Mouse (Mus musculus): Measurements from ENCODE around the gene Anks1b. TPM values are rescaled to one million over a fixed set of nuclear protein-coding genes. Genes with fewer than 3 reads are reported as not detected.

Gene Anks1b
- total and polyA plus RNA-seq, 3 experiments = not detected

DNA sequence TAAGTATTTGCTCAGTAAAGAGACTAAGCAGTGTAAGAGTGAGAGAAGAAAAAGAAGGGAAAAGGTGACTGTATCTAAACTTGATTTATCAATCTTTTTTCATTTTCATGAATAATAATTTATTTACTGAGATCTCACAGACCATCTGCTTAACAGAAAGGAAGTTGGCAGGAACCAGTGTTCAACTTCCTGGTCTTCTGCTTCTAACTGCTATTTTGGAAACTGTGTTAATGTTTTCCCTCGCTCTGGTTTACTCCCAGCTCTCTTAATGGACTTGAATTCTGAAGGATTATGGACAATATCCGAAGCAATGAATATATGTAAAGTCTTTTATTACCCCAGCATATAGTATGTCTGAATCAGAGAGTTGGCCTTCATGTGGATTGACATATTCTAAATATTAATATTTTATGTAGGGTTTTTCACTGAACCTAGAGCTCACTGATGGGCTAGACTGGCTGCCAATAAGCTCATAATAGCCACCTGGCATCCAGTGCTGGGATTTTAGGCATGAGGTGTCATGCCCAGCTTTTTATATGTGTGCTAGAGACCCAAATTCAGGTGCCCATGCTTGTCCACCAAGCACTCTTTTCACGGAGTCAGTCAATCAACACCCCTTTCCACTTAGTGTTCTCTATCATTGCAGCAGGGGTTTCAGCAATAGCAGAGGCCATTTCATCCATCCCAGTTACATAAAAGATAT lies 349.6 kb downstream of the Anks1b start:
- H3K9ac ChIP-seq (ENCODE audit: control insufficient read depth, low read depth, low read length, poor library complexity, severe bottlenecking) = no peak overlapping the region

GRCm38 (mm10) chr10:90235273-90235672 lies 362.0 kb downstream of the Anks1b start:
- H3K9ac ChIP-seq (ENCODE audit: control insufficient read depth, low read depth, low read length, poor library complexity, severe bottlenecking) = no peak overlapping the region
- TF ChIP-seq CTCF (IDR thresholded peaks at IDR 0.05 in 2 of 3, conservative IDR thresholded peaks at IDR 0.05 in 1 of 3; ENCODE audit: control insufficient read depth in 1 of 3, insufficient read depth in 1 of 3, low read depth in 2 of 3, low read length in 3 of 3, poor library complexity in 1 of 3, severe bottlenecking in 1 of 3) (peak in 2 of 3 experiments; percentile 5 to 30; a peak in 2 of 6 replicates), SMC3 (IDR thresholded peaks at IDR 0.05; ENCODE audit: low read depth, low read length) (peak; percentile 26; the same call in 1 of the 2 replicates), RAD21 (IDR thresholded peaks at IDR 0.05; ENCODE audit: low read depth, low read length) (peak; percentile 14), MYC (IDR thresholded peaks at IDR 0.05; ENCODE audit: low read depth, low read length) (no peak), POLR2A (IDR thresholded peaks at IDR 0.05; ENCODE audit: control insufficient read depth in 1 of 2, insufficient read depth in 1 of 2, low read depth in 1 of 2, low read length in 2 of 2, poor library complexity in 1 of 2) (no peak), ZC3H11A (IDR thresholded peaks at IDR 0.05; ENCODE audit: low read depth, low read length) (no peak)
- no peak overlapping the region for H3K27ac ChIP-seq (ENCODE audit: control insufficient read depth, low read depth, low read length)
- no peak overlapping the region for H3K4me3 ChIP-seq (ENCODE audit: control insufficient read depth in 1 of 2, insufficient read depth in 1 of 2, low read depth in 2 of 2, low read length in 2 of 2)
- H3K27me3 ChIP-seq (ENCODE audit: control insufficient read depth in 1 of 2, insufficient read depth in 2 of 2, low read length in 2 of 2) = no peaks in the 10 kb centered on the region
- no peaks in the 10 kb centered on the region for H3K4me1 ChIP-seq (ENCODE audit: control insufficient read depth in 1 of 2, insufficient read depth in 2 of 2, low read length in 2 of 2)
- H3K36me3 ChIP-seq (ENCODE audit: control insufficient read depth in 1 of 2, insufficient read depth in 2 of 2, low read length in 2 of 2) = no peaks in the 10 kb centered on the region
- H3K9me3 ChIP-seq (replicated peaks; ENCODE audit: insufficient read depth, low read length) = no peaks in the 10 kb centered on the region
- DNase-seq (ENCODE audit: low read depth, low spot score) = peak; percentile 3
- H3K79me2 ChIP-seq (ENCODE audit: control insufficient read depth, insufficient read depth, low read length, poor library complexity) = no peaks in the 10 kb centered on the region

More for the DNA sequence above, 349.6 kb downstream of the Anks1b start:
- Histone ChIP-seq H3K9me3 (replicated peaks; ENCODE audit: insufficient read depth, low read length) (no peaks in the 10 kb centered on the region), H3K79me2 (ENCODE audit: control insufficient read depth, insufficient read depth, low read length, poor library complexity) (no peaks in the 10 kb centered on the region), H3K4me1 (ENCODE audit: control insufficient read depth in 1 of 2, insufficient read depth in 2 of 2, low read length in 2 of 2) (no peaks in the 10 kb centered on the region), H3K4me3 (ENCODE audit: control insufficient read depth in 1 of 2, insufficient read depth in 1 of 2, low read depth in 2 of 2, low read length in 2 of 2) (no peak overlapping the region), H3K27ac (ENCODE audit: control insufficient read depth, low read depth, low read length) (no peak overlapping the region), H3K36me3 (ENCODE audit: control insufficient read depth in 1 of 2, insufficient read depth in 2 of 2, low read length in 2 of 2) (no peaks in the 10 kb centered on the region), H3K27me3 (ENCODE audit: control insufficient read depth in 1 of 2, insufficient read depth in 2 of 2, low read length in 2 of 2) (no peaks in the 10 kb centered on the region)
- TF ChIP-seq TBP (IDR thresholded peaks at IDR 0.05; ENCODE audit: low read depth, low read length) = no peak
- TF ChIP-seq MAZ (IDR thresholded peaks at IDR 0.05; ENCODE audit: low read depth, low read length) = no peak
- TF ChIP-seq ZC3H11A (IDR thresholded peaks at IDR 0.05; ENCODE audit: low read depth, low read length) = no peak
- no peak for TF ChIP-seq SMC3 (IDR thresholded peaks at IDR 0.05; ENCODE audit: low read depth, low read length)
- DNase-seq (ENCODE audit: low read depth, low spot score) = no peak

DNA sequence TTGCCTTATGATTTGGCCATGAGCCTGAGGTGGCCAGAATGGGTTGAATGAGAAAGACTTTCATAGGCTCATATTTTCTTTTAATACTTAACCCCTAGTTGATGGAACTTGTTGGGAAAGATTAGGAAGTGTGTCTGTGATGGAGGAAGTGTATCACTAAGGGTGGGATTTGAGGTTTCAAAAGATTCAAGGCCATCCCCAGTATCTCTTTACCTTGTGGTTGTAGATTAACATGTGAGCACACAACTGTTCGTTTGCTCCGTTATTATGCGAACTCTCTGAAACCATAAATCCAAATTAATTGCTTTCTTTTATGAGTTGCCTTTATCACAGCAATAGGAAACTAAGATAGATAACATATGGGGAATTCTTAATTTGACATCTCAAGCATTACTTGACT lies 364.0 kb downstream of the Anks1b start:
- DNase-seq (ENCODE audit: low read depth, low spot score) = no peak
- Histone ChIP-seq H3K36me3 (ENCODE audit: control insufficient read depth in 1 of 2, insufficient read depth in 2 of 2, low read length in 2 of 2) (no peaks in the 10 kb centered on the region), H3K27me3 (ENCODE audit: control insufficient read depth in 1 of 2, insufficient read depth in 2 of 2, low read length in 2 of 2) (no peaks in the 10 kb centered on the region), H3K79me2 (ENCODE audit: control insufficient read depth, insufficient read depth, low read length, poor library complexity) (no peaks in the 10 kb centered on the region), H3K4me3 (ENCODE audit: control insufficient read depth in 1 of 2, insufficient read depth in 1 of 2, low read depth in 2 of 2, low read length in 2 of 2) (no peak overlapping the region), H3K27ac (ENCODE audit: control insufficient read depth, low read depth, low read length) (no peak overlapping the region), H3K9me3 (replicated peaks; ENCODE audit: insufficient read depth, low read length) (no peaks in the 10 kb centered on the region), H3K9ac (ENCODE audit: control insufficient read depth, low read depth, low read length, poor library complexity, severe bottlenecking) (no peak overlapping the region), H3K4me1 (ENCODE audit: control insufficient read depth in 1 of 2, insufficient read depth in 2 of 2, low read length in 2 of 2) (no peaks in the 10 kb centered on the region)
- TF ChIP-seq TBP (IDR thresholded peaks at IDR 0.05; ENCODE audit: low read depth, low read length) (no peak), ZC3H11A (IDR thresholded peaks at IDR 0.05; ENCODE audit: low read depth, low read length) (no peak), MAX (IDR thresholded peaks at IDR 0.05; ENCODE audit: low read length) (no peak), RAD21 (IDR thresholded peaks at IDR 0.05; ENCODE audit: low read depth, low read length) (no peak), GABPA (IDR thresholded peaks at IDR 0.05; ENCODE audit: low read depth, low read length) (no peak), CHD2 (IDR thresholded peaks at IDR 0.05; ENCODE audit: low read length) (no peak), MAZ (IDR thresholded peaks at IDR 0.05; ENCODE audit: low read depth, low read length) (no peak)
